Mouse (Mus musculus) lung, postnatal 25 days (tissue): ENCODE results near the gene Vav2.
A peak's percentile ranks its signal among the peaks of the same experiment; 100 is the strongest.

ENCODE experiments used
- DNase-seq: peaks from one replicate; pipeline ENCODE4 v3.0.0; 2022; ENCODE audit warnings: low spot score

Gene Vav2

DNA sequence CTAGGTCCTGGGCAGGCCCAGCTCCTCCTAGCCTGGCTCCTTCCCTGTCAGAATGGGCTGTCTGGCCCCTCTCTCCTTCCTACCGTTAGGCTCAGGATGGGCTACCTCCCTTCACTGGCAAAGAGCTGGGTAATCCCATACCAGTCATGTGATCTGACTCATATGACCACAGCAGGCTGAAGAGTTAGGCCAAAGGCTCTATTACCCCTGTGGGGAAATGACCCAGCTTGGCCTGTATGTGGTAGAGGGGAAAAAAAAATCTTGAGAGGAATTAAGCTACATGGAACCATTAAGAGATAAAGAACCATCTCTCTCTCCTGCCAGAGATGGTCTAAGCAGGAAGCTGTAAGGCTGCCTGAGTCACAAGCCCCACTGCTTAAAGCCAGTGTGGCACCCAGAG is 108.6 kb downstream of the Vav2 start:
- DNase-seq: no peak

DNA sequence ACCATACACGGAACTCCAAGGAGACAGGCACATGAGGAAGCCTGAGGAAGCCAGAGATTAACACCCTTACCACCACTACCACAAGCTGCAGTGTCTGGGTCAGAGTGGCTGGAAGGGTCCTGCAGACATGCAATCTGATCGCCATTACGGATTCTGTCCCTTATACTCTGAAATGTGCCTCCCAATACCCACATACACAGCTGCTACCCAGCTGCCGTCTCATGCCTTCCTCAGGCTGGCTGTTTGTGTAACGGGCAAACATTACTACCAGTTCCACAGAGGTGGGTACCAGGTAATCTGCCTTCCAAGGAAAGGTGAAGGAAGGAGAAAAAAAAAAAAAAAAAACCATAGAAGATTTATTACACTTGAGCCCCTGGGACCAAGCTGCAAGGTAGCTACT is 110.7 kb downstream of the Vav2 start:
- no peak for DNase-seq

DNA sequence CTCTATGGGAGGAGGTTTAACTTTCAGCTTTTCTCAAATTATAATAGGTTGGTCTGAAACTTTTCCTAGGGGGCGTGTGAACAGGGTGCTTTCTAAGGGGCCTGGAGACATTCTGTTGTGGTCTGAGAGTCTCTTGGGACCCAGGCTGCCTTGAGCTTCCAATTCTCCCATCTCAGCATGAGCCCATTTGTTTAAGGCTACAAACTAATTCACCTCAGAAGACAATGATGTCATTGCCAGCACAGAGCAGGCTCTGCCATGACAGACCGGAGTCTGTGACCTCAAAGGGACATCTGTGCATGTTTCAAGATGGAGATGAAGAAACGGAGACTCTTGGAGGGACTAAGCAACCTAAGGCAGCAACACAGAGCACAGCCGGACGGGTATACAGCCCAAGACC is 112.6 kb downstream of the Vav2 start:
- DNase-seq: no peak

DNA sequence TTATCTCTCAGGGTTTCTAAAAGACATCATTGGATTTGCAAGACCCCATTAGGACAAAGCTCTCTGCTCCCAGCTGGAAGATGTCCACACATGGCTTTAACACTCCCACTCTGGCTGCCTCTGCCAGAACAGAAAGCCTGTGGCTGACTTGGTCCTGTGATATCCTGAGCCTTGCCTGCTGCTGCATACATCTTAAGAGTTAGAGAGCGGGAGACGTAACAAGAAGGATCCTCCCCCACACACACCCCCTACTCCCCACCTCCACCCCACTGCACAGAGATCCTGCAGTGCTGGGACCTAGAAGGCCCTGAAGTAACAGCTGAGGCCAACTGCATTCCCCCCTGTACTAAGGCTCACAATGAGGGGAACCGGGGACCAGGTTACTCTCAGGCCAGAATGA is 114.3 kb downstream of the Vav2 start:
- no peak for DNase-seq

DNA sequence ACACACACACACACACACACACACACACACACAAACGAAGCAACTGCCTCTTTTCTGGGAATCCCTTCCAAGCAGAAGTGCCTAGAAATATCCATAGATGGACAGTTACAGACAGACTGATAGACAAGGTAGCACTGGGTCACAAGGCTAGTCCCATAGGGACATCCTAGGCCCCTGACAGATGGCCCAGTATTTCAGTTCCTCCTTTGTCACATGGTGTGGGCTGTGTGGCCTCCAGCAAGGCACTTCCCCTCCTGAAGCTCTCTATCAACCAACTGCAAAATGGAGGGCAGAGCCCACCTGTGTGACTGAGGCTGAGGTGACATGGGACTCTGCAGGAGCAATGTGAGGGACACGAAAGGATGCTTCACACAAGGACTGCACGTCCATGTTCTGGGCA is 115.2 kb downstream of the Vav2 start:
- DNase-seq: peak; percentile 53

DNA sequence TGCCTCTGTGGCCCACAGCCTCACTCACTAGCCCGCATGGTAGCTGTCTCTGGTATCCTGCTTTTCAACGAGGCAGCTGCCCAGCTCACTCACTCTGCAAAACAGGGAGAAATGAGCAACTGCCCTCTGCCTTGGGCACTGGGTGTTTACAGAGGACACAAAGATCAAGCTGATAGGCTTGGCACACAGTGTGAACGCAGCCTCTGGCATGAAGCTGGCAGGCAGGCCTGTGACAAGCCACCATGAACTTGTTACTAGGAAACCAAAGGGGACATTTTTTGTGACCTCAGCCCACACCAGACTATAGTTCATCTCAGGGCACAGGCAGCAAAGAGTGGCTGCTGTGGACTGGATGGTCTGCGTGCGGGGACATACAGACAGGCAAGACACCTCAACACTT is 115.9 kb downstream of the Vav2 start:
- no peak for DNase-seq

DNA sequence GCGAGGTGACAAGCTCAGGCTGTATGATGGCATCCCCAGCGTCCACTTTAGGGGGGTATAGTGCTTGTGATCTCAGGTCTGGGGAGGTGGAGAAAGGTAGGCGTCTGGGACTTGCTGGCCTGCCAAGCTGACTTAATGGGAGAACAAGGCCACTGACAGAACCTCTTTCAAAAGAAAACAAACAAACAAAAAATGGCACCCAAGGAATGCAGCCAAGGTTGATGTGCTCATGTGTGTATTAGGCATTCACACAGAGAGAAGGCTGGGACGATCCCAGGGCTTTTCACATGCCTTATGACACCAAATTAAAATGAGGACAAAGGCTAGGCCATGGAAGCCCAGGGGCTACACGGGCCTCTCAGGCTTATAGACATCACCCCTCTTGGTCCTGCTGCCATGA is 116.6 kb downstream of the Vav2 start:
- DNase-seq: no peak

DNA sequence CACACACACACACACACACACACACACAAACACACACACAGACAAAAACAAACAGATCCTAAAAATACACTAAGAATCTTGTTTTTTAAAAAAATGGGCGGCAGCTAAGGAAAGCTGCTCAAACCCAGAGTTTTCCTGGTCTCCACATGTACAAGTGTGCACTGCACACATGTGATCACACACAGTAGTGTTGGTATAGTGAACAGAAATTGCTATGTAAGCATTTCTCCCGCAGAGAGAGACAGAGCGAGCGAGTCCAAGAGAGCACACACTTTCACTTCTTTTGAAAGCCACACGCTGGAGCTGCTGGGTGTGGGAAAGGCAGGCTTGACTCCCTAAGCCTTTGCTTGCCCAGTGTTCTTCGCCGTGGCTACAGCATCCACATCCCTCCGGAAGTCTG is 120.2 kb downstream of the Vav2 start:
- no peak for DNase-seq

DNA sequence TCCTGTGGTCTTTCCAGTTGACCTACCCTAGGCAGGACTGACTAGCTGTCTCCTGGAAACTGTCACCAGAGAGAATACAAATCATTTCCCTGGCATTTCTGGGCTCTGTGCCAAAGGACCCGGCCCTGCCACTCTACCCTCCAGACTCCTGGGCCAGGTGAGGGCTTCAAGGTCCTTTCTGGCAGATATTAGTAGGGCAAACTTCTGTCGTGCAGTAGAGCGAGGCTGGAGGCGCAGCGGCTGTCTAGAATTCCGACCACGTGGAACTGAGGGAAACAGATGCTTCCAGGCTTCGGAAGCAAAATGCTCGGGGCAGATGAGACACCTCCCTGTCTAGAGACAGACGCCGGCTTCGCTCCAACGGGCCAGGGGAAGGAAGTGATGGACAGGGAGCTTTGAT is 122.1 kb downstream of the Vav2 start:
- peak; percentile 35 for DNase-seq

DNA sequence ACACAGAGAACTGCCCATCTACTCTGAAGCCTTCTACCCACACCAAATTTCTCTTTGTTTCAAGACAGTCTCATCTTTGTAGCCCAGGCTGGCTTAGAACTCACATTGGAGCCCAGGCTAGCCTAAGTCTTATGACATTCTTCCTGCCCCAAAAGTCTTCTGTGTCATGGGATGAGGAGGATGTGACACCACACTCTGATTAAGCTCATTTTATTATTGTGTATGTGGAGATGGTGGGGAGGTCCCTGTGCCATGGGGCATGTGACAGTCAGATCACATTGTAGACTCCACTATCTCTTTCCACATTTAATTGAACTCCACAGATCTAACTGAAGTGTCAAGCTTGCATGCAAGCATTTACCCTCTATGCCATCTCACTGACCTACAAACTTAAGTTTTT is 122.8 kb downstream of the Vav2 start:
- no peak for DNase-seq

DNA sequence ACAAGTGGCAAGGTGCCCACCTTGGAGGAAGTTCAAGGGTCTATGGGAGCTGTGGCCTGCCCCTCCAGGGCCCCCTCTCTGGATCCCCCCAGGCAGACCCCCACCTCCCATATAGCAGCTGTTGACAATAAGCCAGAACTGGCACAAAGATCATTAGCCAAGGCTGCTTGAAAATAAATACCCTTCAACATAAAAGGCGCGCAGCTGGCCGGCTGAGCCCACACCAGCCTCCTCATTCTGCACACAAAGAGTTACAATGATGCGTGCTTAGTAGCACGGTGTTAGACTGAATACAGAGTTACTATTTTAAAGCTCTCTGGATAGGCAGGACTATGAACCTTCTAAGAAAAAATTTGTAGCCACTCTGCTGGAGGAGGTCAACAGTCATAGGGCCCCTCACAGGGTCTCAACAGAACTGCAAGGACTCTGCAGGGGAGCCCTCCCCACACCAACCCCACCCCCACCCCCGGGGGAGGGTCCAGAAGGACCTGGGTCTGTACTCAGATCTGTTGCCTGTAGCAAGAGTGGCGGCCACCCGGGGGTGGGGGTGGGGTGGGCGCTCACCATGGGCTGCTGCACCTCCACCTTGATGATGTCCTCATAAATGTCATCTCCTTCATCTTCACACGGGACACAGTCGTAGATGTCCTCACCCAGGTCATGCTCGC is 125.3 kb downstream of the Vav2 start:
- no peak for DNase-seq

DNA sequence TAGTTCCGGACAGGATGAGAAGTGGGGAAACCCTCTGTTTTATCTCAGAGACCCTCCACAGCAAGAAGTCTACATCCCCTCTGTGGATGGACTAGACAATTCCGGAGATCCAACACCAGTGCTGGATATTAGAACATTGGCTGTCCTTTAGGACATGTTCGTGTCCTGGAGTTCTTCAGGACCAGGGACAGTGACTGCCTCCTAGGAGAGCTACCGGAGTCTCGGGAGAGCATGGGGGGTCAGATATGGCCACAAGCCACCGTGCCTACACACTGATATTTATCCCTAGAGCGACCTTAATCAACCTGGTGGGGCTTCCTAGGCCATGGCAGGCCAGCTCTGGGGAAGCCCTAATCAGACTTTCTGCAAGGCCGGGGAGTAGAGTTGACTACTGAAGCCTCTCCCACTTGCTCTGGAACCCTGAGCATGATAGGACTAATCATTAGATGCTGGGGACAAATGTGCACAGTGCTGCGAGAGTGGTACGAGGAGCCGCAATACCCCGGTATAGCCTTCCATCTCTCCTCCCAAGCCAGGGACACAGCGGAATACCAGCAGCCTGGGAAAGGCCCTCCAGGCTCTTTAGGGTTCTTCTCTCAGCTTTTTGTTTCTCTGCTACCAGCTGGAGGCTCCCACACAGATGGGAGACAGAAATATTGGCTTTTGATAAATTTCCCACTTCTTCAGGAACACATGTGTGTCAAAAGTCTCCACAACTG is 125.9 kb downstream of the Vav2 start:
- DNase-seq: no peak

DNA sequence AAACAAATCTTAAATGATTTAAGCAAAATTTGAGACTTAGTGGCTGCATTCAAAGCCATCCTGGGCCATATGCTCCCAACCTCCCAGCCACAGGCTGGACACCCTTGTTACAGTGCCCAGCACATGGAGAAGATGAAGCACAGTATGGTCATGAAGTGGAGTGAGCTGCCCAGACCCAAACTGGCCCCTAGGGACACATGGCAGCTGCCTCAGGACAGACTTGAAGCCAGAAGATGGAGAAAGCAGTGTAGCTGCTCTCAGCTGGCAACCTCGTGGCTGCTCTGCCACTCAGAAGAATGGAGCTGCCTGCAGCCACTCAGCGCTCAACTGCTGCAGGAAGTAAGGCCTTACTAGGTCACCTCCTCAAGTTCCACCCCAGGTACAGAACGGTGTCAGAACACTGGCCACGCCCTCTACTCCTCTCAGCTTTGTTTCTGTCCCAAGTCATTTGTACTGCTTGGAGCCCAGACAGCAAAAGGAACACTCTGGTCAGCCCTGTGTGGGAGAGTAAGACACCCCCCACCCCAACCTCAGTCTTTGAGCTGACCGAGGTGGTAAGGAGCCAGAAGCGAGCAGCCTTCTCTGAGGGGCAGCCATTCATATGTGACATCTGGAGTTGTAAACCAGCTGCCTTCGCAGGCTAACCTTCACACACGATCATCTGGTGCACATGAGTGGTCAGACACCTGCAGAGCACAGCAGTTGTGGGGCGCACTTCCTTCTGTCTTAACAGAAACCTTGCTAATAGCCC is 130.0 kb downstream of the Vav2 start:
- DNase-seq: peak; percentile 43

DNA sequence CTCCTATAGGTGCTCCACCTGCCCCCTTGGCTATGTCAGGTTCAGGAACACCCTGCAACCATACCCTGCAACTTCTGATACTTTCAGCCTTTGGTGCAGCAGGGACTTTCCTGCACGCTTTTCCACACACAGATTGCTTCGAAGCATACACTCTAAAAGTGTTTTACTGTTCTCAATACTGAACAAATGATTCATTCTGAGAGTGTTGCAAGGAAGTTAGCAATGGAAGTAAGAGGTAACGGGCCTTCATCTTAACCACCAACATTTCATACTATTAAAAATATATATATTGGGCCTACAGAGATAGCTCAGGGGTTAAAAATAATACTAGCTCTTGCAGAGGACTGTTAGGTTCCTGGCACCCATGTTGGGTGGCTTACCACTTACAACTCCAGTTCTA is 132.1 kb downstream of the Vav2 start:
- DNase-seq: no peak

DNA sequence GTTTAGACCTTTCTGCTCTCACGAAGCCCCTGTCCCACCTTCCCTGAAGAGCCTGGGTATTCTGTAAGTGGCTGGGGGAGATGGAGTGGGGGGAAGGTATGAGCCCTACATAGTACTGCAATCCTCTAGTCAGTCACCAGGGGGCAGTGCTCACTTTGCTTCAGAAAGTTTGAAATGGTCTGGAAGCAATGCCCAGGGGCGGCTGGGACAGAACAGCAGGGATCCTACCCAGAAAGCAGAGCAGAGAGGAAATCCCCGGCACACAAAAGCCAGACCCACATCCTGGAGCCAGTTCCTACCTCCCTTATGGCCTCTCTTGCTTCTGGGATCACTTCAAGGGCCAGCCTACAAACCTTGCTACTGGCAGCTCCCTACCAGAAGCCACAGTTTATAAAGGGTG is 137.8 kb downstream of the Vav2 start:
- DNase-seq: peak; percentile 76

DNA sequence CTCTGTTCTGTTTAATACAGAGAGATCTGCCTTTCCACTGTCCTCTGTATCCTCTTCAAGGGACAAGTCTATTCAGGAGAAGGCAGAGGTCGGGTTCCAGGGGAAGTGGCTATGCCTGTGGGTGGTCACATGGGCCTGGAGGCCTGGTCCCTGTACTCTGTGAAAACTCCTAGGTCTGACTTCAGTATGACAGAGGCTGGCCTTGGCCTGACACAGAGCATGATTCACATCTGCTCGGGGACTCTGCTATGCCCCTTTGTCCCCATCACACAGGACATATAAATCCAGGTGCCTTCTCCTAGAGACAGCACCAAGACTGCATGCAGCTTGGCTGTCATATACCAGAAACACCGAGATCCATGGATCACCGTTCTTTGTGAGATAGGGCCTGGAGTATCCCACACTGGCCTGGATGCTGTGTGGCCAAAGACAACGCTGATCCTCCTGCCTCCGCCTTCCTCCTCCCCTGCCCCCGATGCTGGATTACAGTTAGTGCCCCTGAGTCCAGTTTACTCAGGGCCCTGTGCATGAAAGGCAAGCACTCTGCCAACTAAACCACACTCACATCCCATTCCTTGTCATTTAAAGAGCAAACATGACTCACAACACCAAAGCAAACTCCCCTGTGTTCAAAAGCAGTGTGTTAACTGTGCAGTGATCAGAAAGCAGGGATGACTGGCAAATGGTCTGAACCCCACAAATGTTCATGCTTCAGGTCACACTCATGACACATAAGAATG is 139.7 kb downstream of the Vav2 start:
- DNase-seq: no peak

DNA sequence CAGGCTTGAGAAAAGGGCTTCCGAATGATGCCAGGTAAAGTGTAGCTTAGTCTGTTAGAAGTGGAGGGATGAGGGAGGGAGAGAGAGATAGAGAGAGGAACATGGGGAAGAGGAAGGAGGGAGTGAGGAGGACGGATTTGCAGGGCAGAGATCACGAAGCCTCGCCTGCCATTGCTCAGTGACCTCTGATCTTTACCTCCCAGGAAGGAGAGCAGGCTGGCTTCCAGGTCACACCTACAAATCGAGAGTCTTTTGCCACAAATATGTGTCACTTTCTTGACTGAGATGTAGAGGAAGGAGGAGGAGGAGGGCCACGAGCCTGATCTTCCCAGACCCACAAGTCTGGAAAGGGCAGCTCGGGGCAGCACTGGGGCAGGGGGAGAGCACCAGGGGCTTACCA is 142.4 kb downstream of the Vav2 start:
- no peak for DNase-seq

DNA sequence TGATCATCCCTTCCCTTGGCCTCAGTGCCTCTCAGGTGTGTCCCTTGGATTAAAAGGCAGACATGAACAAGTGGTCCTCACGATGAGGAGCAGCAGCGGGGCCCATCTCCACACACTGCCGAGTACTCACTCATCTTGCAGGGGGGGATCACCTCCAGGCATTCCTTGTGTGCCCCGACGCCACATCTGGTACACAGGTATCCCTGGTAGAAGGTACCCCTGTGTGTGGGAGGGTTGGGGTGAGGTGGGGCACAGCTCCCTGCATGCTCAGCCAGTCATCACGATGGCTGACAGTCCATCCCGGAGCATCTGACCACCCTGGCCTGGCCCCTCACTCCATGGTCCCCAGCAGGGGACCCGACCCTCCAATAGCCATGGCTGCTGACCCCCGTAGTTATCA is 145.1 kb downstream of the Vav2 start:
- no peak for DNase-seq

DNA sequence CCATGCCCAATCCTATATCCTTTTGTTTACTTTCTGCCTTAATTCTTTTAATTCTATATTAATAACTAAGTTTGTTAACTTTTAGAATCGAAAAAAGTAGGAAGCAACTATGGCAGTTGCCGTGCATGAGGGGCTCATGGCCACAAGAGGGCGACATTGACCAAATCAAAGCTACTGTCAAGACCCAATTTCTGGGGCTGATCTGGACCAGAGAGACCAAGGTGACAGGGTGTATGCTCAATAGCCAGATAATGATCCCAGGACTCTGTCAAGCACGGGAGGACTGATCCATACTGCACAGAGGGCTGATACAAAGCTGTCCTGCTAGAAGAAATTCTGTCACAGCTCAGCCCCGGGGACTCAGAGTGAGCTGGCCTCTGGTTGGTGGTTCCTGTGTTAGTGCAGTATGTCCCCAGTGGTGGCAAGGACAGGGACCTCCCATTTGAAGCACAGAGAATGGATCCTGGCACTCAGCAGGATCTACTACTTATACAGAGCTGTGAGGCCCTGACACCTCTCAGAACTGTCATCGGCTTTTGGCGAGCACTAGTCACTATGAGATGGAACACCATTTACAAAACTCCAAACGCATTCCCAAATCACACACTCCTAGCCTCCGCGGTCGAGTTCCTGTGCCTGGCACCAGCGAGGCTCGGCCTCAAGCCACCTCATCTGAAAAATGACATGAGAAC is 145.8 kb downstream of the Vav2 start:
- peak; percentile 68 for DNase-seq

DNA sequence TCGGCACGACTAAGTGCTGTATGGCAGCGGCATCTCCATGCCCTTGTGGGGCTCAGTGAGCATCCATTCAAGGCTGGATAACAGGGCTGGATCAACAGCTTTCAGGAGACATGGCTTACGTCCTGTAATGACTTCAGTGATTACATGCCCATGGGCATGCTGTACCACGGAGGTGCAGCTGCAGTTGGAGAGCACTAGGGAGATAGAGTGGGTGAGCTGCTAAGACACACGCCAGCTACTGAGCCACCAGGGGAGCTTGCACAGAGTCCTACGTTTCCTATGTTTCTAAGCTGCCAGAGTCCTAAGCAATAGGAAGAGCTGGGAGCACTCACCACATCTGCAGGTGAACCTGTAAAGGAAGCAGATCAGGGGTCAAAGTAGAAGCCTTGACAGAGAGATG is 148.0 kb downstream of the Vav2 start:
- DNase-seq: no peak

DNA sequence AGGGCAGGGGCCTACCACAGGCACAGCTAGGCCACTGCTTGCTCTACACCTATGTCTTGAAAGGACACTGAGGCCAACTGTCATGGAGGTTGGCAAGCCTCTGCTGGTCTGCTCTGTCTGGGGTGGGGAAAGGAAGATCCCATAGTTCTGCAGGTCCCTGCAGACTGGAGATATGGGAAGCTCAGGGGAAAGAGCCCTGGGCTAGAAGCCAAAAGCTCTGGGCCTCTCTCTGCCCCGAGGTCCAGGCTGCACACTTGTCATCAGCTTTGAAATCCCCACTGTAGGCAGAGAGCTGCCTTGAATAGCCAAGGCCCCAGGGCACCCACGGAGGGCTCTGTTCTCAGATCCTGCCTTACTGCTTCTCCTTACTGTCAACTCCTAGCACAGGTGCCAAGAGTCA is 158.5 kb downstream of the Vav2 start:
- no peak for DNase-seq

DNA sequence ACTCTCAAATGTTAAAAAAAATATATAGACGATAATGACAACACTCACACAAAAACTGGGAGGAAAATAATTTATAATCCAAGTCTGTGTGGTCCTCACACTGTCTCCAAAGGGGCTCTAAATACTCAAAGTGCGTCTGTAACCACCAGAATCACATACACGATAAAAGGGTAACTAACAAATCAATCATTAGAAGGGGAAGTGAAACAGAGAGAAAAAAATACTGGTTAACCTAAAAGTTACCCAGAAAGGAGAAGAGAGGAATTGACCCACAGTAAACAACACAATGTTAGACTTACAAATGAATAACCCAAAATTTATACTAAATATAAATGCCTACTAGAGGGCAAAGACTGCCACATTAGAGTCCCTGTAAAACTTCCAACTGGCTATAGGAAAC is 161.0 kb downstream of the Vav2 start:
- DNase-seq: no peak
